Mouse (Mus musculus): Measurements from ENCODE around the gene Epha3. TPM values are rescaled to one million over a fixed set of nuclear protein-coding genes. Genes with fewer than 3 reads are reported as not detected.

Epha3 gene
- polyA plus RNA-seq, 1 experiment from 2014 or later = 76.8 TPM

DNA sequence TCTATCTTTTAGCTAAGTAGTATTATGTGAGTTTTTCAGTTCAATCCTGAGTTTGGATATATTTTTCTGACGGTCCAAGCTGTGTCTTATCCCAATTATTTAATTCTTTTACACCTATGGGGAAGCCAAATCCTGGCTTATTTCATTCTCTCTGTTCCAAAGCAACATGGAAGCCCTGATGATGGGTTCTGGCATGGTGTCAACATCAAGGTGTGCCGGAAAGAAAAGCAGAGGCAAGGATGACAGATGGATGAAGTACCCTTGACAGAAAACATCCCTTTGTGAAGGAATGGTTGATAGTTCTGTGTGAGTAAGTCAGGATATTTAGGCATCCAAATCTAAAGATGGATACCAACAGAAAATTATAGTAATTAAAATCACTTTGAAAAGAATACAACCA, 21.1 kb downstream of the Epha3 start:
- Histone ChIP-seq H3K9ac (replicated peaks; ENCODE audit: low read depth, low read length) (no peak overlapping the region), H3K9me3 (ENCODE audit: control insufficient read depth, low read length) (no peaks in the 10 kb centered on the region), H3K4me1 (replicated peaks; ENCODE audit: control insufficient read depth, insufficient read depth, low read length) (no peaks in the 10 kb centered on the region), H3K27ac (ENCODE audit: low read length) (no peak overlapping the region), H3K4me3 (replicated peaks; ENCODE audit: low read length) (no peak overlapping the region), H3K36me3 (ENCODE audit: control insufficient read depth, insufficient read depth) (no peaks in the 10 kb centered on the region), H3K4me2 (ENCODE audit: low read length) (no peak overlapping the region), H3K27me3 (replicated peaks; ENCODE audit: control insufficient read depth, insufficient read depth, low read length) (no peaks in the 10 kb centered on the region)
- 59% methylated on average over 2 of the region's 2 CpGs for WGBS
- ATAC-seq = no peak

DNA sequence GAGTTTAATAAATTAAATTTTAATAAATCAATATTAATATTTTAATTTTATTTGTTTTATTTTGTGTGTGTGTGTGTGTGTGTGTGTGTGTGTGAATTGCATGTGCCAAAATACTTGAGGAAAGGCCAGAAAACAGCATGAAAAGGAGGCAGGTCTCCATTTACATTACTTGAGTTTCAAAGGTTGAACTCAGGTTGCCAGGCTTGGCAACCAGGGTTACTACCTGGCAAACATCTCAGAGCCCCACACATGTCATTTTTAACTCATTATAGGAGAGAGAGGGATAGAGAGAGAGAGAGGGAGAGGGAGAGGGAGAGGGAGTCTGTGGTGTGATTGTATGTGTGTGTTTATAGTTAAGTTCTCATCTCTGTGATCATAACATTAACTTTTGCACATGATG, 26.5 kb downstream of the Epha3 start:
- Histone ChIP-seq H3K4me3 (replicated peaks; ENCODE audit: low read length) (no peak overlapping the region), H3K9me3 (ENCODE audit: control insufficient read depth, low read length) (no peaks in the 10 kb centered on the region), H3K4me2 (ENCODE audit: low read length) (no peak overlapping the region), H3K27me3 (replicated peaks; ENCODE audit: control insufficient read depth, insufficient read depth, low read length) (no peaks in the 10 kb centered on the region), H3K36me3 (ENCODE audit: control insufficient read depth, insufficient read depth) (no peaks in the 10 kb centered on the region), H3K4me1 (replicated peaks; ENCODE audit: control insufficient read depth, insufficient read depth, low read length) (no peaks in the 10 kb centered on the region), H3K27ac (ENCODE audit: low read length) (no peak overlapping the region), H3K9ac (replicated peaks; ENCODE audit: low read depth, low read length) (no peak overlapping the region)
- no peak for ATAC-seq

- H3K9me3 ChIP-seq (ENCODE audit: control insufficient read depth, low read length) = no peaks in the 10 kb centered on the region
- ATAC-seq = no peak
- no peaks in the 10 kb centered on the region for H3K27me3 ChIP-seq (replicated peaks; ENCODE audit: control insufficient read depth, insufficient read depth, low read length)
- H3K4me3 ChIP-seq (replicated peaks; ENCODE audit: low read length) = no peak overlapping the region
- no peak overlapping the region for H3K9ac ChIP-seq (replicated peaks; ENCODE audit: low read depth, low read length)
- WGBS = 28% methylated on average over 2 of the region's 2 CpGs
- H3K27ac ChIP-seq (ENCODE audit: low read length) = peak overlapping the region; percentile 28; the same call in 1 of the 2 replicates
- peaks cover 17% of the 10 kb centered on the region for H3K4me1 ChIP-seq (replicated peaks; ENCODE audit: control insufficient read depth, insufficient read depth, low read length)
- H3K4me2 ChIP-seq (ENCODE audit: low read length) = no peak overlapping the region
- no peaks in the 10 kb centered on the region for H3K36me3 ChIP-seq (ENCODE audit: control insufficient read depth, insufficient read depth)
These were observed 42.8 kb downstream of the Epha3 start for GRCm38 (mm10) chr16:63821164-63821563.

- peak; percentile 85 for ATAC-seq
- Histone ChIP-seq H3K9ac (replicated peaks; ENCODE audit: low read depth, low read length) (no peak overlapping the region), H3K27ac (ENCODE audit: low read length) (peak overlapping the region; percentile 80), H3K4me1 (replicated peaks; ENCODE audit: control insufficient read depth, insufficient read depth, low read length) (peaks cover 17% of the 10 kb centered on the region), H3K4me3 (replicated peaks; ENCODE audit: low read length) (no peak overlapping the region), H3K27me3 (replicated peaks; ENCODE audit: control insufficient read depth, insufficient read depth, low read length) (no peaks in the 10 kb centered on the region), H3K9me3 (ENCODE audit: control insufficient read depth, low read length) (no peaks in the 10 kb centered on the region), H3K4me2 (ENCODE audit: low read length) (peak overlapping the region; percentile 36), H3K36me3 (ENCODE audit: control insufficient read depth, insufficient read depth) (no peaks in the 10 kb centered on the region)
- 7% methylated on average over 6 of the region's 6 CpGs for WGBS
These were observed 46.4 kb downstream of the Epha3 start for GRCm38 (mm10) chr16:63817606-63818005.

GRCm38 (mm10) chr16:63816672-63817071, 47.3 kb downstream of the Epha3 start:
- Histone ChIP-seq H3K27ac (ENCODE audit: low read length) (no peak overlapping the region), H3K4me1 (replicated peaks; ENCODE audit: control insufficient read depth, insufficient read depth, low read length) (peaks cover 14% of the 10 kb centered on the region), H3K27me3 (replicated peaks; ENCODE audit: control insufficient read depth, insufficient read depth, low read length) (no peaks in the 10 kb centered on the region), H3K9ac (replicated peaks; ENCODE audit: low read depth, low read length) (no peak overlapping the region), H3K9me3 (ENCODE audit: control insufficient read depth, low read length) (no peaks in the 10 kb centered on the region), H3K4me2 (ENCODE audit: low read length) (no peak overlapping the region), H3K36me3 (ENCODE audit: control insufficient read depth, insufficient read depth) (no peaks in the 10 kb centered on the region), H3K4me3 (replicated peaks; ENCODE audit: low read length) (no peak overlapping the region)
- 4% methylated on average over 1 of the region's 1 CpGs for WGBS
- ATAC-seq = peak; percentile 43

DNA sequence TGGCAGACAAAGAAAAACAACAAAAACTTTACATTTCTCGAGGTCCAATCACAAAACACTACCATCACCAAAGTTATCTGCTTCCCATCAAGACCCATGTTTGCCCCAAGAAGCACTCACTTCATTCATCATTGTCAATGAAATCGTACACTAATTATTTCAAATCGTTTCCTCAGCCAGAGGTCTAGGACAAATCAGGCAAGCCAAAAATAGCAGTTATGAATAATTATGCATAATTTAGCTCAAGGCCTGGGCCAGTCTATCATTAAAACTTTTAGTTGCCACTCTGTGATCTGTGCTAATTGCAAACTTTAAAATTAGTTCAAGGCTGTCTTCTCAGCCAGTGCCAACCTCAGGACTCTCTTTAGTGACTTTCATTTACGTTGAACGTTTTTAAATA, 54.1 kb downstream of the Epha3 start:
- ATAC-seq = no peak
- Histone ChIP-seq H3K4me2 (ENCODE audit: low read length) (no peak overlapping the region), H3K9me3 (ENCODE audit: control insufficient read depth, low read length) (no peaks in the 10 kb centered on the region), H3K9ac (replicated peaks; ENCODE audit: low read depth, low read length) (no peak overlapping the region), H3K36me3 (ENCODE audit: control insufficient read depth, insufficient read depth) (no peaks in the 10 kb centered on the region), H3K4me1 (replicated peaks; ENCODE audit: control insufficient read depth, insufficient read depth, low read length) (peaks cover 7% of the 10 kb centered on the region), H3K27me3 (replicated peaks; ENCODE audit: control insufficient read depth, insufficient read depth, low read length) (no peaks in the 10 kb centered on the region), H3K27ac (ENCODE audit: low read length) (no peak overlapping the region), H3K4me3 (replicated peaks; ENCODE audit: low read length) (no peak overlapping the region)
- WGBS = 30% methylated on average over 5 of the region's 5 CpGs

DNA sequence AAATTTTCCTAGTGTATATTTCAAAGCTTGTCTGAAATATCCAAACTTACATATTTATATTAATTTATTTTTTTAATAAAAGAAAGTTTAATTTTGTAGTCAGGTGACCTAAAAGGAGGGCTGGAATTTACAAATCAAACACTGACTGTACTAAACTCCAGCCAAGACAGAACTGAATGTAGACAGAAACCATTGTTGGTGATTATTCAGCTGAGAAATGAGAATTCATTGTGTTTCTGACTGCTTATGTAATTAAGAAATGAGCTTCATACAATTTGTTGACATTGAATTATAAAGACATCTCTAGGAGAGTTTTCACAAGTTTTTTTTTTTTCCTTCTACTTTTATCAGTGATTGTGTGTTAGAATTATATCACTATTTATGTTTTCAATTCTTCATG, 55.0 kb downstream of the Epha3 start:
- no peak overlapping the region for H3K4me3 ChIP-seq (replicated peaks; ENCODE audit: low read length)
- H3K4me1 ChIP-seq (replicated peaks; ENCODE audit: control insufficient read depth, insufficient read depth, low read length) = peaks cover 7% of the 10 kb centered on the region
- no peaks in the 10 kb centered on the region for H3K27me3 ChIP-seq (replicated peaks; ENCODE audit: control insufficient read depth, insufficient read depth, low read length)
- no peaks in the 10 kb centered on the region for H3K9me3 ChIP-seq (ENCODE audit: control insufficient read depth, low read length)
- no peak overlapping the region for H3K9ac ChIP-seq (replicated peaks; ENCODE audit: low read depth, low read length)
- H3K36me3 ChIP-seq (ENCODE audit: control insufficient read depth, insufficient read depth) = no peaks in the 10 kb centered on the region
- no peak overlapping the region for H3K27ac ChIP-seq (ENCODE audit: low read length)
- no peak overlapping the region for H3K4me2 ChIP-seq (ENCODE audit: low read length)
- no peak for ATAC-seq

DNA sequence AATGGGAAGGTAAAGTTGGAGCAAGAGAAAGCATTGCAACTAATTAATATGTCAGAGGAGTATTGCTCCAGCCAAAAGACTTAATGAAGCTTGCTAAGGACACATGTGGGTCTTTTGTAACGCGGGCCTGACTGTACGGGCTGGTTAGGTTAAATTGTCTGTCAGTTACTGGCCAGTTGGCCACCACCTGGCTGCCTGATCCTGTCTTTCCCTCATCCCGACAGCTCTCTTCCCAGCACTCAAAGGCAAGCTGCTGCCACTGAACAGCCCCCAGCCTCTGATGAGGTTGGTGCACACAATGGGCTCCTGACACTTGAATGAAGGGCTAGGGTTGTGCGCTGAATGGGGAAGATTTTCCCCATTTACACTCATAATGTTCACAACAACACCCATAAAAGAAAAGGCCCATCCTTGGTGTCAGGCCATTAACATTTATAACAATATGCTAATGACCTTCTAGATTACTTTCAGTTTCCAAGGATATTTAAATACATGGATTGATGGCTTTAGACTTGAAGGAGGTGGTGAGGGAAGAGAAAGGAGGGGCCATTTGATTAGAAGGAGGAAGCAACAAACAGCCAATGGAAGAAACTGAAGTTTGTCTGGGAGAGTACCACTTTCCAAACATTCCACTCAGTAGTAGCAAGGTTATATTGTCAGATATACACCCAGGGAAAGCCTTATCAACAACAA, 57.4 kb downstream of the Epha3 start:
- H3K4me2 ChIP-seq (ENCODE audit: low read length) = no peak overlapping the region
- H3K4me3 ChIP-seq (replicated peaks; ENCODE audit: low read length) = no peak overlapping the region
- no peak overlapping the region for H3K9ac ChIP-seq (replicated peaks; ENCODE audit: low read depth, low read length)
- peak; percentile 98 for ATAC-seq
- no peaks in the 10 kb centered on the region for H3K36me3 ChIP-seq (ENCODE audit: control insufficient read depth, insufficient read depth)
- H3K4me1 ChIP-seq (replicated peaks; ENCODE audit: control insufficient read depth, insufficient read depth, low read length) = peaks cover 7% of the 10 kb centered on the region
- peak overlapping the region; percentile 9 for H3K27ac ChIP-seq (ENCODE audit: low read length)
- H3K9me3 ChIP-seq (ENCODE audit: control insufficient read depth, low read length) = no peaks in the 10 kb centered on the region
- no peaks in the 10 kb centered on the region for H3K27me3 ChIP-seq (replicated peaks; ENCODE audit: control insufficient read depth, insufficient read depth, low read length)
- WGBS = 6% methylated on average over 5 of the region's 5 CpGs

DNA sequence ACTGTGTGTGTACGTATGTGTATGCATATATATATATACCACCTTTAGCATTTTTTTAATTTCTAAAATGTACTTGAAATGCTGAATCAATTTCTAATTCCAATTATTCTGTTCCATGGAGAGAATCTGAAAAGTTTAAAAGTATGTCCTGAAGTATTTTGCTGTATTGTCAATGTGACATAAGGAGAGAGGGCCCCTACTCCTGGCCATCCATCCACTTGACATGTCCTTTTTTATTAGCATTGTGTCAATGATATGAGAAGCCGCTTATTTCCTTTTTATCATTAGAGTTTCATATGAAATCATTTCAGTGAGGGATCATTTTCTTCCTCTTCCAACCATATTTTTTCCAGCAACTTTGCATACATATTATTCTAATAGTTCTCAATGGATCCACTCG, 58.0 kb downstream of the Epha3 start:
- no peak for ATAC-seq
- 33% methylated on average over 3 of the region's 3 CpGs for WGBS
- Histone ChIP-seq H3K4me1 (replicated peaks; ENCODE audit: control insufficient read depth, insufficient read depth, low read length) (peaks cover 7% of the 10 kb centered on the region), H3K4me2 (ENCODE audit: low read length) (no peak overlapping the region), H3K9ac (replicated peaks; ENCODE audit: low read depth, low read length) (no peak overlapping the region), H3K4me3 (replicated peaks; ENCODE audit: low read length) (no peak overlapping the region), H3K36me3 (ENCODE audit: control insufficient read depth, insufficient read depth) (no peaks in the 10 kb centered on the region), H3K9me3 (ENCODE audit: control insufficient read depth, low read length) (no peaks in the 10 kb centered on the region), H3K27ac (ENCODE audit: low read length) (peak overlapping the region; percentile 3), H3K27me3 (replicated peaks; ENCODE audit: control insufficient read depth, insufficient read depth, low read length) (no peaks in the 10 kb centered on the region)

- H3K4me3 ChIP-seq (replicated peaks; ENCODE audit: low read length) = no peak overlapping the region
- H3K27ac ChIP-seq (ENCODE audit: low read length) = no peak overlapping the region
- 70% methylated on average over 3 of the region's 3 CpGs for WGBS
- H3K9me3 ChIP-seq (ENCODE audit: control insufficient read depth, low read length) = no peaks in the 10 kb centered on the region
- H3K9ac ChIP-seq (replicated peaks; ENCODE audit: low read depth, low read length) = no peak overlapping the region
- H3K4me1 ChIP-seq (replicated peaks; ENCODE audit: control insufficient read depth, insufficient read depth, low read length) = peaks cover 3% of the 10 kb centered on the region; the same call in 1 of the 2 replicates
- ATAC-seq = no peak
- no peaks in the 10 kb centered on the region for H3K36me3 ChIP-seq (ENCODE audit: control insufficient read depth, insufficient read depth)
- H3K4me2 ChIP-seq (ENCODE audit: low read length) = no peak overlapping the region
- no peaks in the 10 kb centered on the region for H3K27me3 ChIP-seq (replicated peaks; ENCODE audit: control insufficient read depth, insufficient read depth, low read length)
These were observed 62.5 kb downstream of the Epha3 start for GRCm38 (mm10) chr16:63801436-63801835.
